Mouse (Mus musculus) kidney, postnatal 0 days (tissue): ENCODE results near the gene Accs. TPM values are rescaled to one million over a fixed set of nuclear protein-coding genes. Genes with fewer than 3 reads are reported as not detected.

Experiments used
- ATAC-seq: fragments of 200-750 bp; cut with Nextera tagmentation; replicated peaks from 2 replicates; pipeline ENCODE4 v1.8.0; 2017; ENCODE audit warnings: low read depth, moderate number of reproducible peaks, moderate TSS enrichment, moderate library complexity; ENCODE audit not compliant: low FRiP score
- DNase-seq: peaks from one replicate; pipeline ENCODE4 v3.0.0-alpha.2; 2016; ENCODE audit warnings: low spot score
- H3K27ac ChIP-seq: fragments of 300-500 bp; sonication (generic); 2 replicates; pipeline ENCODE4 v1.5.1; 2014; ENCODE audit warnings: mild to moderate bottlenecking
- H3K27me3 ChIP-seq: fragments of 300-500 bp; sonication (generic); 2 replicates; pipeline ENCODE4 v1.6.1; 2014; ENCODE audit warnings: low read length, mixed read lengths; ENCODE audit not compliant: insufficient read depth
- H3K36me3 ChIP-seq: fragments of 300-500 bp; sonication (generic); 2 replicates; pipeline ENCODE4 v1.6.1; 2014; ENCODE audit warnings: low read length, mixed read lengths; ENCODE audit not compliant: insufficient read depth
- H3K4me1 ChIP-seq: fragments of 300-500 bp; sonication (generic); replicated peaks from 2 replicates; pipeline ENCODE4 v1.6.1; 2014; ENCODE audit warnings: antibody characterized with exemption, low read length, mixed read lengths; ENCODE audit not compliant: insufficient read depth
- H3K4me2 ChIP-seq: fragments of 300-500 bp; sonication (generic); 2 replicates; pipeline ENCODE4 v1.6.1; 2014; ENCODE audit warnings: mild to moderate bottlenecking, low read length, moderate library complexity, mixed read lengths
- H3K4me3 ChIP-seq: fragments of 300-500 bp; sonication (generic); replicated peaks from 2 replicates; pipeline ENCODE4 v1.5.1; 2014; ENCODE audit warnings: low read depth, low read length
- H3K9ac ChIP-seq: fragments of 300-500 bp; sonication (generic); 2 replicates; pipeline ENCODE4 v1.6.1; 2014; ENCODE audit warnings: low read depth, low read length
- H3K9me3 ChIP-seq: fragments of 300-500 bp; sonication (generic); replicated peaks from 2 replicates; pipeline ENCODE4 v1.6.1; 2016; ENCODE audit warnings: low read length, inconsistent platforms, mixed read lengths
- CTCF ChIP-seq: IDR thresholded peaks from 2 replicates; pipeline ENCODE4 v1.5.1; 2016; ENCODE audit warnings: antibody characterized with exemption, low read depth, mild to moderate bottlenecking, moderate library complexity
- WGBS: fragments of 180-500 bp; shearing (Covaris S2); extraction: QIAGEN DNeasy Blood & Tissue Kit; methylation state at CpG from one replicate; pipeline ENCODE4 v1.1.7; 2014; 5-methylcytosine and 5-hydroxymethylcytosine counted together
- polyA plus RNA-seq: library from polyadenylated mRNA; unstranded; fragments of >200 nt; fragmentation: Nextera tagmentation; extraction: Ambion mirVana; gene quantifications from 2 replicates; pipeline ENCODE4 v1.2.1, GENCODE M21; 2015

Gene Accs
- polyA plus RNA-seq, 1 experiment from 2014 or later: 7.6 TPM

- Histone ChIP-seq H3K9ac (no peak overlapping the region), H3K4me3 (no peak overlapping the region), H3K27me3 (no peaks in the 10 kb centered on the region), H3K4me2 (no peak overlapping the region), H3K9me3 (no peaks in the 10 kb centered on the region), H3K36me3 (0 out of 2 replicates have a peak, but pooled peaks cover 12% of the 10 kb centered on the region), H3K4me1 (no peaks in the 10 kb centered on the region), H3K27ac (no peak overlapping the region)
- no peak for ATAC-seq
- no peak for DNase-seq
- WGBS: 92% methylated on average over 4 of the region's 4 CpGs
- no peak for TF ChIP-seq CTCF
Measured at GRCm38 (mm10) chr2:93838931-93839330, 10.8 kb downstream of the Accs start.

DNA sequence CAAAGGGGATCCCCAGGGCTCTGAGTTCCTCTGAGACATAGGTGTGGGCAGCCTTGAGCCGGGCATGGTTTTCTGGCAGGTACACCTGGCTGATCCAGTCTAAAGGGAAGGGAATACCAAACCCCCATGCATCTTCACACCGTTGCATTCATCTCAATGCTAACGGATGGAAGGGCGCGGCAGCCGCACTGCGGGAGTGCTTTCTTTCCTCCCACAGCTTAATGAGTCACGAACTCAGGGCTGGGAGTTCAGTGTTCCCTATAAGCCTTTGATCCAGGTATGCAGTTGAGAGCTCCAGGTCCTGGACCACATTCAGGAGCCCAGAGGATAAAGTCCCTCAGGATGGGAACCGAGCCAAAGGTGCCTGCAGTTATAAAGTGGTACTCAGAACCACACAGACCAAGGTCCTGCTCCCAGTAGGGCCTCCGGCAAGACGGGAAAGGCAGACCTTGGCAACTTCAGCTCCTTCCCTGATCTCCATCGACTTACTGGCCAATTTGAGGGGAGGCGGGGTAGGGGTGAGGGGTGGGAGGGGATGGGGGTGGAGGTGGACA lies 13.4 kb downstream of the Accs start:
- DNase-seq (no peak), ATAC-seq (no peak)
- Histone ChIP-seq H3K36me3 (0 out of 2 replicates have a peak, but pooled peaks cover 3% of the 10 kb centered on the region), H3K9ac (no peak overlapping the region), H3K27ac (no peak overlapping the region), H3K27me3 (no peaks in the 10 kb centered on the region), H3K4me2 (no peak overlapping the region), H3K4me1 (no peaks in the 10 kb centered on the region), H3K4me3 (no peak overlapping the region), H3K9me3 (no peaks in the 10 kb centered on the region)
- no peak for TF ChIP-seq CTCF
- 76% methylated on average over 13 of the region's 13 CpGs for WGBS

GRCm38 (mm10) chr2:93835596-93835995 lies 14.1 kb downstream of the Accs start:
- no peak overlapping the region for H3K4me2 ChIP-seq
- no peak for TF ChIP-seq CTCF
- H3K9me3 ChIP-seq: no peaks in the 10 kb centered on the region
- DNase-seq (no peak), ATAC-seq (no peak)
- H3K4me3 ChIP-seq: no peak overlapping the region
- H3K4me1 ChIP-seq: no peaks in the 10 kb centered on the region
- H3K27me3 ChIP-seq: no peaks in the 10 kb centered on the region
- 78% methylated on average over 11 of the region's 11 CpGs for WGBS
- no peak overlapping the region for H3K27ac ChIP-seq
- H3K36me3 ChIP-seq: 0 out of 2 replicates have a peak, but pooled peaks cover 2% of the 10 kb centered on the region
- H3K9ac ChIP-seq: no peak overlapping the region

- Histone ChIP-seq H3K27ac (no peak overlapping the region), H3K36me3 (no peaks in the 10 kb centered on the region), H3K9ac (no peak overlapping the region), H3K4me3 (no peak overlapping the region), H3K9me3 (no peaks in the 10 kb centered on the region), H3K4me1 (peaks cover 7% of the 10 kb centered on the region; the same call in 1 of the 2 replicates), H3K4me2 (no peak overlapping the region), H3K27me3 (no peaks in the 10 kb centered on the region)
- peak; percentile 98 for TF ChIP-seq CTCF
- ATAC-seq: peak; percentile 38
- DNase-seq: peak; percentile 97
- WGBS: 18% methylated on average over 8 of the region's 8 CpGs
Measured at GRCm38 (mm10) chr2:93823519-93823918, 26.2 kb downstream of the Accs start.

DNA sequence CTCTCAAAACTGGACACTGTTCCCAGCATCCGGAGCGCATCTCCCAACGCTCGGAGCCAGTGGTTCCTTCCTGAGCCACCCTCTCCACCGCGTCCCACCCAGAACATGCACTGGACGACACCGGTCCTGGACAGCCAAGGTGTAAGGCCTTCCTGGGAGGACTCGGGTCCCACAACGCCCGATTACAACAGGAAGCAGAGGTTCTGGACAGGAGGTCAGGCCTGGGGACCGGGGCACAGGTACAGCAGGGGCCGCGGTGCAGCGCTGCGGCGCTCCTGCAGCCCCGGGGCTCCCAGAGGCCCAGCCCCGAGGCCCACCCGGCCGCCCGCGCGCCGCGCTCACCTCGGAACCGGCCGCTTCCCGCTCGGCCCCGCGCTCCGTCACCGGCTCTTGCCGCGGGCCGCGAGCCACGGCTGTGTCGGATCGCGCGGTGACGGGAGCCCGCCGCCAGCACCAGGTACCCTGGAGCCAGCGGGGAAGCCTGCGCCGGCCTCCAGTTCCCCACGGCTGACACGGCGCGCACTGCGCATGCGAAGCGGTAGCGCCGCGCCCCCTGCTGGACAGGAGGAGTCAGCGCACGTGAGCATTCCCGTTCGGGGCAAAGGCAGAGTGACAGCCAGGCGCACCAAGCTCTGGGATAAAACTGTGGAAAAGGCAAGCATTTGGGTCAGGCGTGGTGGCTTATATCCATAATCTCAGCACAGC lies 27.5 kb downstream of the Accs start, which contains the start of gene Ext2:
Ext2 (minus strand) TSS at position 524 of the 705 bp plus-strand sequence.
- no peaks in the 10 kb centered on the region for H3K36me3 ChIP-seq
- peak within 1 kb of the TSS; percentile 90 for H3K9ac ChIP-seq
- H3K9me3 ChIP-seq: no peaks in the 10 kb centered on the region
- peak; percentile 90 for DNase-seq
- ATAC-seq: peak; percentile 83
- peak within 1 kb of the TSS; percentile 84 for H3K4me3 ChIP-seq
- under 1% methylated on average over 66 of the region's 66 CpGs for WGBS
- H3K4me2 ChIP-seq: peak within 1 kb of the TSS; percentile 59
- H3K27me3 ChIP-seq: no peaks in the 10 kb centered on the region
- H3K4me1 ChIP-seq: peaks cover 7% of the 10 kb centered on the region; the same call in 1 of the 2 replicates
- peak; percentile 91 for TF ChIP-seq CTCF
- no peak within 1 kb of the TSS for H3K27ac ChIP-seq

GRCm38 (mm10) chr2:93817791-93818190 lies 32.0 kb downstream of the Accs start:
- Histone ChIP-seq H3K4me1 (peaks cover 7% of the 10 kb centered on the region; the same call in 1 of the 2 replicates), H3K4me2 (no peak overlapping the region), H3K27me3 (no peaks in the 10 kb centered on the region), H3K4me3 (no peak overlapping the region), H3K9ac (no peak overlapping the region), H3K27ac (no peak overlapping the region), H3K36me3 (0 out of 2 replicates have a peak, but pooled peaks cover 7% of the 10 kb centered on the region), H3K9me3 (no peaks in the 10 kb centered on the region)
- ATAC-seq (no peak), DNase-seq (no peak)
- WGBS: 97% methylated on average over 5 of the region's 5 CpGs
- TF ChIP-seq CTCF: no peak
